Mouse (Mus musculus) kidney, adult 2 months (tissue): ENCODE data around the gene Hcrtr1.

Source experiments
- CTCF ChIP-seq: fragments of 200-500 bp; conservative IDR thresholded peaks from 2 replicates; pipeline ENCODE4 v1.5.1; 2011; ENCODE audit warnings: low read depth, mild to moderate bottlenecking, control low read depth, low read length, moderate library complexity, mixed read lengths; ENCODE audit not compliant: insufficient read depth, insufficient read length
- POLR2A ChIP-seq: fragments of 200-500 bp; IDR thresholded peaks from one replicate; pipeline ENCODE4 v1.6.1; 2011; ENCODE audit warnings: low read depth, low read length, control low read depth

- no peak for TF ChIP-seq POLR2A
- TF ChIP-seq CTCF: no peak
Measured at GRCm38 (mm10) chr4:130130082-130130481, 9.1 kb downstream of the Hcrtr1 start.
